ENCODE assay signal across 8 mouse cellular contexts in the genomic region with DNA sequence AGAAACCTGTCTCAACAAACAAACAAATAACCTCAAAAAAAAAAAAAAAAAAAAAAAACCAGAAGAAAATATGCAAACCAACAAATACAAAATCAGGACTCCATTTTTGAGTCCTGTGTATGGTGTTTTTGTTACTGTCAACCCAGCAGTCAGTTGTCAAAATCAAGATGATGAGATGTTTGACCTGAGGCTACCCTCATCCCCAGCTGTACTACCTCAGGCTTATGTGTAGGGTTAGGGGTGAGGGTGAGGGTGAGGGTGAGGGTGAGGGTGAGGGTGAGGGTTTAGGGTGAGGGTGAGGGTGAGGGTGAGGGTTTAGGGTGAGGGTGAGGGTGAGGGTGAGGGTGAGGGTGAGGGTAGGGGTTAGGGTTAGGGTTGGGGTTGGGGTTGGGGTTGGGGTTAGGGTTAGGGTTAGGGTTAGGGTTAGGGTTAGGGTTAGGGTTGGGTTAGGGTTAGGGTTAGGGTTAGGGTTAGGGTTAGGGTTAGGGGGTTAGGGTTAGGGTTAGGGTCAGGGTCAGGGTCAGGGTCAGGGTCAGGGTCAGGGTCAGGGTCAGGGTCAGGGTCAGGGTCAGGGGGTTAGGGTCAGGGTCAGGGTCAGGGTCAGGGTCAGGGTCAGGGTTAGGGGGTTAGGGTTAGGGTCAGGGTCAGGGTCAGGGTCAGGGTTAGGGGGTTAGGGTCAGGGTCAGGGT.
DNase-seq lines count a peak whose midpoint lies in the region; ATAC-seq and TF ChIP-seq lines count a peak whose summit lies in the region.
"Not testable (repeated sequence)": the region's sequence is repeated elsewhere in the genome, so short reads cannot be mapped to it uniquely, and the experiment has no call there.

No protein-coding gene starts in this region.

- H3K9ac ChIP-seq in limb, embryonic 14.5 days (ENCODE audit: low read depth, low read length, severe bottlenecking) = not testable (repeated sequence)

- H3K9me3 ChIP-seq in limb, embryonic 14.5 days (ENCODE audit: control insufficient read depth, low read length) = not testable (repeated sequence)

- not testable (repeated sequence) for H3K27me3 ChIP-seq in limb, embryonic 14.5 days (ENCODE audit: control insufficient read depth, insufficient read depth, low read length)

- H3K4me3 ChIP-seq in limb, embryonic 14.5 days (replicated peaks; ENCODE audit: low read length) = not testable (repeated sequence)

- not testable (repeated sequence) for H3K4me2 ChIP-seq in limb, embryonic 14.5 days (replicated peaks; ENCODE audit: low read depth, low read length, severe bottlenecking)

- not testable (repeated sequence) for H3K4me1 ChIP-seq in limb, embryonic 14.5 days (ENCODE audit: control insufficient read depth, insufficient read depth, low read length)

- not testable (repeated sequence) for H3K27ac ChIP-seq in limb, embryonic 14.5 days (replicated peaks; ENCODE audit: low read depth, low read length)

- DNase-seq in adrenal gland, adult 18-20 months (ENCODE audit: low spot score in 2 of 2) = peak; percentile 19 to 40
- DNase-seq in cerebellum, adult 18-20 months = peak; percentile 7 to 20
- DNase-seq in heart, adult 11 months = peak; percentile 86
- peak; percentile 11 for DNase-seq in limb, embryonic 14.5 days (ENCODE audit: low spot score)
- peak; percentile 10 for DNase-seq in ovary, postnatal 14 days (ENCODE audit: low spot score)
- peak; percentile 19 to 22 for DNase-seq in thymus, postnatal 10 days (ENCODE audit: low spot score in 2 of 2)
- DNase-seq in urinary bladder, postnatal 4 days (ENCODE audit: low spot score in 2 of 2) = peak; percentile 21 to 88

- TF ChIP-seq POLR2A in limb, embryonic 14.5 days (IDR thresholded peaks at IDR 0.05; ENCODE audit: borderline replicate concordance, extremely low read depth, insufficient read depth, insufficient read length) = not testable (repeated sequence)

- H3K36me3 ChIP-seq in limb, embryonic 14.5 days (ENCODE audit: control insufficient read depth, insufficient read depth, low read length) = not testable (repeated sequence)

- ATAC-seq in common myeloid progenitor, adult 5-6 weeks (replicated peaks; ENCODE audit: low read depth, poor library complexity, severe bottlenecking) = 0 out of 2 replicates have a peak, but pooled peaks have one; percentile 22
- ATAC-seq in limb, embryonic 14.5 days (ENCODE audit: low FRiP score, low read depth) = not testable (repeated sequence)

Comparison
In these comparisons a context has a peak if more than half of its experiments do, and no peak if none do; other contexts are left out.
1. DNase-seq: peak in every context shown above with its lines; median percentile 86 in heart, adult 11 months; 54 in urinary bladder, postnatal 4 days; 30 in adrenal gland, adult 18-20 months; 20 in thymus, postnatal 10 days; 14 in cerebellum, adult 18-20 months; 11 in limb, embryonic 14.5 days; 10 in ovary, postnatal 14 days.